Mouse (Mus musculus): Measurements from ENCODE around the gene Grid1.

DNA sequence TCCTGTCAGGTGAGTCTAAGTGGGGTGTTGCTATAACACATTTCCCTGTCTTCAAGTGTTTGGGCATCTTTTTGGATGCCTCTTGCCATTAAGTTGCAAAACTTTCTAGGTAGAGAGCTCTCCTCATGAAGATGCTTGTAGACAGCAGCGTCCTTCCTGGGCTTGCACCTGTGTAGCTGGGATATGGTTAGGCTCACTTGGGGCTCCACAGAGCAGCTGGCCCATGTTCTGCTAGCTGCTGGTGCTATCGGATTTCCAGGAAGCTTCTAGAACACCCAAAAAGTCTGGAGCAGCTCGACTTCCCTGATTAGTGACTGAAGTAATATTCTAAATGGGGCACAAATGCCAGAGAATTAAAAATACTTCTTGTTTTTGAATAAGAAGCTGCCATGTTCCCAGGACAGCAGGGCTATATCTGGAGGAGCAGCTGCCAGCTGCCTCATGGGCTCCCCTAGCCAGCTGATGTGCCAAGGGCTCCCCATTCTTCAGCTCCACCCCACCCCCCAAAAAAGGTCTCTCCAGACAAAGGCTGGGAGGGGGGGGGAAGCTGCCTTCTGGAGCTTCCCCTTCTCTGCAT is 333.9 kb downstream of the Grid1 start:
- TF ChIP-seq CTCF (IDR thresholded peaks at IDR 0.05; ENCODE audit: borderline replicate concordance, insufficient read depth, low read length) = no peak
- TF ChIP-seq POLR2A (IDR thresholded peaks at IDR 0.05; ENCODE audit: low read depth, low read length) = no peak

Data from embryonic fibroblast, embryonic 13.5 days (primary cell).